Mouse (Mus musculus) limb, embryonic 11.5 days (tissue): ENCODE results near the gene Myl3. TPM values are rescaled to one million over a fixed set of nuclear protein-coding genes. Genes with fewer than 3 reads are reported as not detected.

Experiments
- ATAC-seq: fragments of 200-750 bp; cut with Nextera tagmentation; 2 replicates; pipeline ENCODE4 v1.8.0; 2017; ENCODE audit warnings: low read depth; ENCODE audit not compliant: insufficient number of reproducible peaks, low FRiP score, low TSS enrichment
- DNase-seq: peaks from one replicate; pipeline ENCODE4 v3.0.0-alpha.2; 2015; ENCODE audit warnings: low spot score
- H3K27ac ChIP-seq: fragments of 300-500 bp; sonication (generic); replicated peaks from 2 replicates; pipeline ENCODE4 v1.5.1; 2014; ENCODE audit warnings: low read depth, mild to moderate bottlenecking, low read length
- H3K27me3 ChIP-seq: fragments of 300-500 bp; sonication (generic); 2 replicates; pipeline ENCODE4 v1.6.1; 2014; ENCODE audit warnings: mild to moderate bottlenecking, low read length, mixed read lengths; ENCODE audit not compliant: control insufficient read depth, insufficient read depth
- H3K36me3 ChIP-seq: fragments of 300-500 bp; sonication (generic); 2 replicates; pipeline ENCODE4 v1.6.1; 2014; ENCODE audit warnings: mild to moderate bottlenecking, low read length, moderate library complexity, mixed read lengths; ENCODE audit not compliant: control insufficient read depth, insufficient read depth
- H3K4me1 ChIP-seq: fragments of 300-500 bp; sonication (generic); 2 replicates; pipeline ENCODE4 v1.6.1; 2014; ENCODE audit warnings: low read length, mixed read lengths; ENCODE audit not compliant: control insufficient read depth, insufficient read depth
- H3K4me2 ChIP-seq: fragments of 300-500 bp; sonication (generic); 2 replicates; pipeline ENCODE4 v1.6.1; 2014; ENCODE audit warnings: low read depth, mild to moderate bottlenecking, moderate library complexity; ENCODE audit not compliant: severe bottlenecking
- H3K4me3 ChIP-seq: fragments of 300-500 bp; sonication (generic); 2 replicates; pipeline ENCODE4 v1.5.1; 2014; ENCODE audit warnings: low read depth, low read length
- H3K9ac ChIP-seq: fragments of 300-500 bp; sonication (generic); 2 replicates; pipeline ENCODE4 v1.6.1; 2014; ENCODE audit warnings: mild to moderate bottlenecking, low read length
- H3K9me3 ChIP-seq: fragments of 300-500 bp; sonication (generic); 2 replicates; pipeline ENCODE4 v1.6.1; 2016; ENCODE audit warnings: low read length; ENCODE audit not compliant: control insufficient read depth
- WGBS: fragments of 180-500 bp; shearing (Covaris S2); extraction: QIAGEN DNeasy Blood & Tissue Kit; methylation state at CpG from one replicate; pipeline ENCODE4 v1.1.7; 2014; 5-methylcytosine and 5-hydroxymethylcytosine counted together
- polyA plus RNA-seq: library from polyadenylated mRNA; unstranded; fragments of >200 nt; fragmentation: Nextera tagmentation; extraction: Ambion mirVana; gene quantifications from 2 replicates; pipeline ENCODE4 v1.2.1, GENCODE M21; 2014

Myl3 gene
- polyA plus RNA-seq, 1 experiment from 2014 or later: 1.8 TPM

DNA sequence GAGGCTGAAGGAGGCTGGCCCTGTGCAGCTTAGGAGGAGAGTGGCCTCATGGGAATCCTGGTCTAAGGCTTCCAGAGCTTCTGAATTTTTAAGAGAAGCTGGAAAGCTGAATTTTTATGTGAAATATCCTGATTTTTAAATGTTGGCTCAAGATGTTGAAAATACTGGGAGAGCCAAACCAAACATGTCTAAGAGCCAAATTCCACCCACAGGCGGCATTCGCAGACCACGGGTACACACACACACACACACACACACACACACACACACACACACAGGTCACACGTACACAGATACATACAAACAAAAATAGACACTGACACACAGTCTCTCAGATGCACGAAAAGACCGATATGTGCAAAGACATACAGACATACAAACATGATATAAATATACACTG, 23.6 kb upstream of the Myl3 start:
- ATAC-seq (no peak), DNase-seq (no peak)
- Histone ChIP-seq H3K27me3 (no peaks in the 10 kb centered on the region), H3K9me3 (no peaks in the 10 kb centered on the region), H3K36me3 (no peaks in the 10 kb centered on the region; the same call in 1 of the 2 replicates), H3K27ac (no peak overlapping the region), H3K4me3 (no peak overlapping the region), H3K4me2 (no peak overlapping the region), H3K9ac (no peak overlapping the region), H3K4me1 (no peaks in the 10 kb centered on the region; the same call in 1 of the 2 replicates)
- 96% methylated on average over 6 of the region's 6 CpGs for whole genome bisulfite sequencing

DNA sequence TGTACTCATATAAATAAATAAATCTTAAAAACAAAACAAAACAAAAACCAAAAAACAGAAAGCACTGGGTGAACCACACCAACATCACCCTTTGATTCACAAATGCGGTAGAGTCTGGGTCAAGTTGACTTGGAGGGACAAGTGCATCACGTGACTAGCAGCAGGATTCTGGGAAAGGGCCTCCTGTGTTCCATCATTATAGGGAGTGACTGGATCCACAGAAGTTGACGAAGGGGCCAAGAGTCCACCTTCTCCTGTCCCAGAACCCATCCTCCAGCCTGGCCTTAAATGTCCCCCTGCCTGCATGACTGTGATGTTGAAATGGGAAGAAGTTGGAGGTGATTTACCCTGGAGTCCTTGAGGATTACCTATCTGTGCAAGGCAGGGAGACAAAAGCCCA, 22.9 kb upstream of the Myl3 start:
- ATAC-seq: no peak
- 84% methylated on average over 3 of the region's 3 CpGs for WGBS
- Histone ChIP-seq H3K27me3 (no peaks in the 10 kb centered on the region), H3K36me3 (no peaks in the 10 kb centered on the region; the same call in none of the 2 replicates), H3K4me3 (no peak overlapping the region), H3K4me2 (no peak overlapping the region), H3K9ac (no peak overlapping the region), H3K4me1 (no peaks in the 10 kb centered on the region; the same call in 1 of the 2 replicates), H3K9me3 (no peaks in the 10 kb centered on the region), H3K27ac (no peak overlapping the region)
- DNase-seq: no peak

DNA sequence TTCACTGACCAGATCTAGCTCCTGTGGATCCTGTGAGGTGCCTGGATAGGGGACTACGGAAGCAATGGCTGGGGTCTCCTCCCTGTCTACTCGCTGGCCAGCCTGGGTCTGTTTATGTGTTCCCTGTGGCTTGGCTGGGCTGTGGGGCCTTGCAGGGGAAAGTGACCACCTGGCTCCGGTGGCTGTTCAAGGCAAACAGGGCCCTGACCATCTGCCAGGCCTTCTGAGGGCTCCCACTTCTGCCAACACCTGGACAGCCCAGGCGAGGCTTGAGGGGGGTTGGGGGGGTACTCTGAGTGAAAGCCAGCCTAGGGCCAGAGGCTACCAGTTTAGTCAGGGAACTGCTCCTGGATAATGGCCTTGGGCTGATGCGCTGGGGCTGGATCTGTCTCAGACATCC, 21.7 kb upstream of the Myl3 start:
- Histone ChIP-seq H3K36me3 (no peaks in the 10 kb centered on the region; the same call in none of the 2 replicates), H3K4me3 (no peak overlapping the region), H3K9me3 (no peaks in the 10 kb centered on the region), H3K9ac (no peak overlapping the region), H3K27me3 (no peaks in the 10 kb centered on the region), H3K4me2 (no peak overlapping the region), H3K27ac (no peak overlapping the region), H3K4me1 (no peaks in the 10 kb centered on the region; the same call in 1 of the 2 replicates)
- no peak for DNase-seq
- 63% methylated on average over 5 of the region's 5 CpGs for WGBS
- ATAC-seq: no peak

DNA sequence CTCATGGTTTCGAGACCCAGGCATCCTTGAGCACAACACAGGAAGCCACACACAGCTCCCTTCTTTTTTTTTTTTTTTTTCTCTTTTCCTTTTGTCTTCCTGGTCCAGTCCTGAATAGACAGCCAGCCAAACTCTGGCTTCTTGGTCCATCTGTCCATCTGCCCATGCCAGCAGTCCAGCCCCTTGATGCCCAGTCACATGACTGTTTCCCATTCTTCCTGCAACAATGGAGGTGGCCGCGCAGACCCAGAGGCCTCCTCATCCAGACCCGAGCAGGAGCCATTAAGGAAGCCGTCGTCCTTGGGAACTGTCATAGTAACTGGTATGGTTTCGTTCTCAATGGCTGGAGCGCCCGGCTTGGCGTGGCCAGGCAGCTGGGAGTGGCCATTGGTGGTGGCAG, 19.6 kb upstream of the Myl3 start:
- no peak overlapping the region for H3K27ac ChIP-seq
- ATAC-seq (no peak), DNase-seq (no peak)
- 89% methylated on average over 10 of the region's 10 CpGs for WGBS
- no peak overlapping the region for H3K4me2 ChIP-seq
- H3K27me3 ChIP-seq: peaks cover 9% of the 10 kb centered on the region
- H3K36me3 ChIP-seq: no peaks in the 10 kb centered on the region; the same call in none of the 2 replicates
- H3K4me3 ChIP-seq: no peak overlapping the region
- H3K9me3 ChIP-seq: no peaks in the 10 kb centered on the region
- H3K9ac ChIP-seq: no peak overlapping the region; the same call in 1 of the 2 replicates
- peaks cover 15% of the 10 kb centered on the region for H3K4me1 ChIP-seq

DNA sequence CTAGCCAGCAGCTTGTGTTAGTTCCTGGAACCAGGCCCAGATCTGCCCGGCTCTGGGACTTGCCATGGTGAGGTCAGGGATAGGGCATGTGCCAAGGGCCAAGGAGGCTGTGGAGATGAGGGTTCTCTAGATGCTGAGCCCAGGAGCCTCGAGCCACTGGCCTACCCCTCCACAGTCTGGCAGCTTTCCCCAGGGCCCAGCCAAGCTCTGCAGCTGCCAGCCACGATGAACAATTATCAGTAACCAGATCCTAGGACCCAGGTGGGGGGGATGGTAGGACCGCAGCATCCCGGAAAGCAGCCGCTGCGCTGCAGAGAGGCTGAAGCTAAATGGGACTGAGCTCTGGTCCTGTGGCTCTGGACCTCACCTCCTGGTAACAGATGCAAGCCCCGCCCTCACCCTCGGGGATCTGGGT, 15.9 kb upstream of the Myl3 start:
- Histone ChIP-seq H3K4me1 (peaks cover 21% of the 10 kb centered on the region), H3K27me3 (peaks cover 18% of the 10 kb centered on the region), H3K4me2 (no peak overlapping the region), H3K9ac (no peak overlapping the region), H3K9me3 (no peaks in the 10 kb centered on the region), H3K36me3 (no peaks in the 10 kb centered on the region; the same call in 1 of the 2 replicates), H3K4me3 (no peak overlapping the region), H3K27ac (no peak overlapping the region)
- ATAC-seq: 0 out of 2 replicates have a peak, but pooled peaks have one; percentile 27
- DNase-seq: peak; percentile 55
- WGBS: 11% methylated on average over 9 of the region's 9 CpGs

DNA sequence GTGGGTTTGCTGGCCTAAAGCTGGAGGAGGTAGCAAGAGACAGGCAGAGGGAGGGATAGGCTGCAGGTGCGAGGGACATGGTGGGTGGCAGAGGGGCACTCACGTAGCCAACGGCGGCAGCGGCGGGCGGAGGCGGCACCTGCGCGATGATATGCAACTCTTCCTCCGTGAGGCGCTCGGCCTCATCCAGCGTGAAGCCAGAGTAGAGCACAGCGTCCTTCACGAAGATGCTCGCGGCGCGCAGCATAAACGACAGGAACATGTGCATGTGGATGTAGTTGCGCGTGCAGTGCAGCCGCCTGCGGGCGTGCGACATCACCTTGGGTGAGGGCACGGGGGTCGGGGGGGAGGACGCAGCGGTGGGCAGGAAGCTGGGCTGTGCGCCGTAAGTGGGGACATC, 14.8 kb upstream of the Myl3 start:
- peaks cover 23% of the 10 kb centered on the region for H3K4me1 ChIP-seq
- H3K27me3 ChIP-seq: peaks cover 21% of the 10 kb centered on the region

DNA sequence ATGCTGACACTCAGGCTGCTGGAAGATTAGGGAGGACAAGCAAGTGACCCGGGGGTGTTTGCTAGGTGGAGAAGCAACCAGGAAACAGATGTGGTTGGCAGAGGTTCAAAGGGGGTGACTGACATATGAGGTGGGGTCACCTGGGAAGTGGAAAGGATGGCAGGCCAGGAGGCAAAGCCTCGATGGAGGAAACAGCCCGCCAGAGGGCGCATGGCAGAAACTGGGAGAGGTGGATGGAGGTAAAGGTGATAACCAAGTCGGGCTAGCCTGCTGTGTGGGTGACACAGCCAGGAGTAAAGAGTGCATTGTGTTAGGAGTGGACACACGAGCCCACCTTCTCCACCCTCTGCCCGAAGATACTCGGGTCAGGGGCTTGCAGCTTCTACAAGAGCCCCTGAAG, 11.8 kb upstream of the Myl3 start:
- Histone ChIP-seq H3K9me3 (no peaks in the 10 kb centered on the region), H3K4me3 (no peak overlapping the region), H3K27me3 (peaks cover 21% of the 10 kb centered on the region), H3K4me1 (peaks cover 38% of the 10 kb centered on the region), H3K36me3 (no peaks in the 10 kb centered on the region; the same call in 1 of the 2 replicates), H3K4me2 (no peak overlapping the region), H3K9ac (no peak overlapping the region), H3K27ac (no peak overlapping the region)
- peak; percentile 74 for DNase-seq
- WGBS: 15% methylated on average over 8 of the region's 8 CpGs
- ATAC-seq: no peak

More for the DNA sequence above, 14.8 kb upstream of the Myl3 start:
- Histone ChIP-seq H3K4me3 (no peak overlapping the region), H3K4me2 (peak overlapping the region; percentile 17; the same call in 1 of the 2 replicates), H3K9ac (no peak overlapping the region), H3K27ac (no peak overlapping the region), H3K36me3 (no peaks in the 10 kb centered on the region; the same call in 1 of the 2 replicates), H3K9me3 (no peaks in the 10 kb centered on the region)
- ATAC-seq (no peak), DNase-seq (no peak)
- 16% methylated on average over 28 of the region's 33 CpGs for WGBS

DNA sequence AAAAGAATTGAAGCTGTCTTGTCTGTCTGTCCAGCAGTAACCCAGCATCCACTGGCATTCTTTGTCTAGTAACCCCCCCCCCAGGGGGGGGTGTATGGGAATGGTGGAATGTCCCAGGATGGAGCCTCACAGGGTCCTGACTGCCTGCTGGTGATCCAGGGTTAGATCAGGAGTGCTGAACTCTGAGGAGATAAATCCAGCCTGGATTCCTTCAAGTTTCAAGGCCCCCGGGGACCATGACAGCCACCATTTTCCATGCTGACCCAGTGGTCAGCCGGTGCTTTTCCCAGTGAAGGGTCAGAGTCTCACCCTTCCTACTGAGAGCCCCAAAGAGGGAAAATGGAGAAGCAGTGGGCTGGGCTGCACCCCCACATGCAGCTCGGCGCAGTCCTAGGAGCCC, 9.8 kb upstream of the Myl3 start:
- Histone ChIP-seq H3K27ac (no peak overlapping the region), H3K4me3 (no peak overlapping the region), H3K9me3 (no peaks in the 10 kb centered on the region), H3K4me2 (no peak overlapping the region), H3K4me1 (peaks cover 36% of the 10 kb centered on the region), H3K36me3 (no peaks in the 10 kb centered on the region; the same call in 1 of the 2 replicates), H3K27me3 (peaks cover 13% of the 10 kb centered on the region), H3K9ac (0 out of 2 replicates have a peak overlapping the region, but pooled peaks have one; percentile 27)
- ATAC-seq (no peak), DNase-seq (no peak)
- 58% methylated on average over 4 of the region's 4 CpGs for WGBS

DNA sequence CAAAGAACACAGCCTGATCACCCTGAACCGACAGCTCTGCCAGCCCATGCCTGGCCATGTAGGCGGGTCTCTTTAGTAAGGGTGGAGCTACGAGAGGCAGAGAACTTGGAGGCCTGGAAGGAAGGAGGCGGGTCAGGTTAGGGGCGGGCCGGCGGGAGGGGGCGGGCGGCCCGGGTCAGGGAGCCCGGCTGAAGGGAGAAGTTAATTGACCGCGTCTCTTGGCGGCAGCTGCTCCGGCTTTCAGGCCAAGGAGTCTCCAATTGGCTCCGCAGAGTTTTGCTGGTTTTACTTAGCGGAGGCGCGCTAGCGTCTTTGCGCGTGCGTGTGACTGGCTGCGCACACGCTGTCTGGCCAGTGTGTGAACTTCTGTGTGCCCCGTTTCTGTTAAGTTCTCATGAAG, 9.0 kb upstream of the Myl3 start:
- WGBS: under 1% methylated on average over 26 of the region's 26 CpGs

More for the DNA sequence above, 9.0 kb upstream of the Myl3 start:
- H3K4me1 ChIP-seq: peaks cover 35% of the 10 kb centered on the region
- peaks cover 6% of the 10 kb centered on the region for H3K27me3 ChIP-seq
- DNase-seq (peak; percentile 90), ATAC-seq (peak; percentile 89)
- H3K9ac ChIP-seq: no peak overlapping the region
- H3K4me2 ChIP-seq: peak overlapping the region; percentile 64
- H3K9me3 ChIP-seq: no peaks in the 10 kb centered on the region
- H3K36me3 ChIP-seq: no peaks in the 10 kb centered on the region; the same call in 1 of the 2 replicates
- peak overlapping the region; percentile 19 for H3K4me3 ChIP-seq
- H3K27ac ChIP-seq: no peak overlapping the region
